Mouse (Mus musculus) adrenal gland, postnatal 25 days (tissue): ENCODE data around the gene Olfr33. TPM values are rescaled to one million over a fixed set of nuclear protein-coding genes. Genes with fewer than 3 reads are reported as not detected.

Experiments
- DNase-seq: peaks from one replicate; pipeline ENCODE4 v3.0.0; 2021; ENCODE audit warnings: mixed read lengths
- long read RNA-seq: library from polyadenylated mRNA; stranded (forward); transcript quantifications from one replicate; pipeline ENCODE4 v2.0.0, GENCODE M21; 2021
- total RNA-seq: library from RNA; stranded (reverse); gene quantifications from 2 replicates; pipeline ENCODE4 v1.2.3, GENCODE M21; 2021

Olfr33 gene
- total RNA-seq = not detected in 2 replicates
- long read RNA-seq = 0 reads

DNA sequence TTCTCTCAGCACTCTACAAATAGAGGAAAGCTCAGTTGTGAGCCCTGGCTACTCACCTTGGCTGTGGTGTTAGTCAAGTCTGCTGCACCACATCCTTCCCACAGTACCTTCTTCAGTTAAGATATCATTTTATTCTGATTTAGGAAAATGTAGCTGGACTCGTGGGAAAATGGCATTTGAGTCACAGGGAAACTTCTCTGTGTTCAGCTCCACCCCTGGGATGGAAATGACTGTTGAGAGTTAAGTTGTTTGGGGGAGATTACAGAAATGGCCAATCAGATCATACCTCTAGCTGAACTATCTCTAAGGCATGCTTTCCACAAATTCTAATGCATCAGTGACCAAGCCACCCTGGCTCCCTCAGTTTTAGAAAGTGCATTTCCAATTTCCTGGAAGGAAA, at the start of gene Olfr33:
Gene Olfr33, minus strand, starts transcription at position 101 of the 400 bp plus-strand sequence.
- DNase-seq = no peak

DNA sequence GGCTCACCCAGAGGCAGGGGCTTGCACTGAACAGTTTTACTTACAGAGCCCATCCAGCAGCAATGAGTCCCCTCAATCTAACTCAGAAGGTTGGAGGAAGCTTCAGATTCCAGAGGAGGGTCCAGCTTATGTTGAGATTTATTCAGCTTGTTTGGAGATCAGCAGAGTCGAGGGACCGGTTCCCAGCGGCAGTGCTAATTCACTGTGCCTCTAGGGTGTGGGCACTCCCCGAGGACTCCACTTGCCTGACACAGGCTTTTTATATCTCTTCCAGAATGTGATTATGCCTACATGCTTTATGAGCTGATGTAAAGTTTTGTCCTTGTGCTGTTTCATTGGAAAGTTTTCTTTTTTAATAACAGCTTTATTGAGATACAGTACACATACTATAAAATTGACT, 40.4 kb upstream of the Olfr33 start, which contains the start of the genes Olfr560 and Olfr78:
Gene Olfr560, minus strand, starts transcription at position 101 of the 400 bp plus-strand sequence.
Gene Olfr78, minus strand, starts transcription at position 206 of the 400 bp plus-strand sequence.
- DNase-seq = no peak

DNA sequence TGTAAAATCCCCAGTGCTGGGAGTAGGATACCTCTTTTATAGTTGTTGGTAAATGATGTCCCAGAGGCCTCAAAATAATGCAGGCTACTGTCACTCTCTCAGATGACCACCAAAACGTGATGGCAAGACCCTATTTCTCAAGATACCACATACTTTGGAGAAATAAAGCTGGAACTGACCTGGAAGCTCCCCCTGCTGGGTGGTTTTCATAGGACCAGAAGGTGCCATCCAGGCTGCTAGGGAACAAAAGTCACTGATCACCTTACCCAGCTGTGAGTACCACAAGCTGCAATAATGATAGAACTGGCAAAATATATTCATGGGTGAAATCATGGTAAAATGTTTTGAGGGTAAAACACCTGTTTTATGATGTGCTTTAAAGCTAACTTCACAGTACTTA, 33.2 kb upstream of the Olfr33 start:
- peak; percentile 6 for DNase-seq

DNA sequence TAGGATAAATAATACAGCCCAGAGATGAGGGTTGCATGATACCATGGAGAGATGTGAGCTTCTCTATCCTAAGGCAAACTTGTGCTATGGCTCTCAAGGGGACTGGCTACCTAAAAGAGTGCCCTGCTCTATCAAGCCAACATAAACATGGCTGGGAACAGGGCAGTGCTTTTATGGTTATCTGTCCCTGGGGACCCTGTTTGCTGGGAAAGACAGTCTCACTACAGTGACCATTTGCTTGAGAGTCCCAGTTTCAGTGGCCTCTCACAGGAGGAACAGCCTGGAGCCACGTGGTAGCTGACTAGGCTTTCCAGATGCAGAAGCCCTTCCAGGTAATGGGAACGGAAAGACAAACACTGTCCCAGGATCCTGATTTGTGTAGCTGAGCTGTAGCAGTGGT, 18.8 kb upstream of the Olfr33 start:
- no peak for DNase-seq

DNA sequence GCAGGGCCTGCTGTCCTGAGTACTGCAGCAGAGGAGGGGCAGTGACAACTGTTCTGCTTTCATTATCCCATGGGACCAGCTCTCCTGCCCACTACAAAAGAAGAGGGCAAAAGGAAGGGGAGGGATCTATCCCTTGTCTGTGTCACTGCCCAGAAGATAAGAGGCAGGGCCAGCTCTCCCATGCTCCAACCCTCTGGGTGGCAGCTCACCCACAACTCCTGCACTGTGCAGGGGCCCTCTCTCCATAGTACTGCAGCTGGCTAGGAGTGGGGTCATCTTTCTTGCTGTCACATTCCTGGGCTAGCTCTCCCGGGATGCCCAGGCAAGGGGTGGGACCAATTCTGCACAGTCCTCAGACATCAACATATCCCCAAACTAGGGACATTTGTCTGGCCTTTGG, 14.9 kb upstream of the Olfr33 start:
- no peak for DNase-seq

DNA sequence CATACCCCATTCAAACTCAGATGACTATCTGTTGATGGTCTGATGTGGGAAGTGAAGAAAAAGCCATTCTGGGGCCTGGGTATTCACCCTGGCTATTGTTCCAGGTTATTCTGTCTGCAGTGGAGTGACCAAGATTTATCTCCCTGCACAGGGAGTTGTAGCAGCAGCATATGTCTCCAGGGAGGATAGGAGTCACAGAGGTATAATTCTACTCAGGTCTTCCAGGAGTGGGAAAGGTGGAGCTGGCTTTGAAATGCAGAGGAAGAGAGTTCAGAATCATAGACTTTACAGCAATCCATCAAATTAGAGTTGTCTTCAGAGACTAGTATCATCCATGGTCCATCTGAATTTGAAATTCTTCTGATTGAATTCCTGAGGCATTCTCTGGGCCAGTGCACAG, 8.5 kb upstream of the Olfr33 start, which contains the start of gene Olfr559:
Gene Olfr559, minus strand, starts transcription at position 101 of the 400 bp plus-strand sequence.
- no peak for DNase-seq

DNA sequence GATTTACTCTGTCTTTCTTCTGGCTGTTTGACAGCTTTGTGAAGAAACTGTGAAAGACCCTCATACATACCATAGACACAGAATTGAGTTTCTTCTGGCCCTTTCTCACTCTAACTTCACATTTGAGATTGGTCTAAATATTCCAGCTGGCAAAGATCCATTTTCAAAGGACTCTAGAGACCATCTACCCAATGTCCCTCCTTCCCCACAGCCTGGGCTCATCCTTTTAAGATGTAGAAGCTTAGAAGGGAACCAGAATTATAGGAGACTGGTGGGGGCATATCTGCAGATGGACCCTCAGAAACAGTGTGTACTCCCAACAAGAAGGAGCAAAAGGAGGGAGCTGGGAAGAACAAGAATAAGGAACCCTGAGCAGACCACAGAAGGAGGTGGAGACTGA, 17.0 kb downstream of the Olfr33 start, which contains the start of gene Olfr558:
Gene Olfr558, plus strand, starts transcription at position 301 of the 400 bp plus-strand sequence.
- no peak for DNase-seq

DNA sequence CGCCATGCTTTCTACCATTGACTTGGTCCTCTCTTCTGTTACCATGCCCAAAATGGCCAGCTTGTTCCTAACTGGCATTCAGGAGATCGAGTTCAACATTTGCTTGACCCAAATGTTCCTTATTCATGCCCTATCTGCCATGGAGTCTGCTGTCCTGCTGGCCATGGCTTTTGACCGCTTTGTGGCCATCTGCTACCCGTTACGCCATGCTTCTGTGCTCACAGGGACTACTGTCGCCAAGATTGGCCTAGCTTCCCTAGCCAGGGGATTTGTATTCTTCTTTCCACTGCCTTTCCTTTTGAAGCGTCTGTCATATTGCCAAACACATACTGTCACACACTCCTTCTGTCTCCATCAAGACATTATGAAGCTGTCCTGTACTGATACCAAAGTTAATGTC, 20.4 kb downstream of the Olfr33 start:
- DNase-seq = no peak

DNA sequence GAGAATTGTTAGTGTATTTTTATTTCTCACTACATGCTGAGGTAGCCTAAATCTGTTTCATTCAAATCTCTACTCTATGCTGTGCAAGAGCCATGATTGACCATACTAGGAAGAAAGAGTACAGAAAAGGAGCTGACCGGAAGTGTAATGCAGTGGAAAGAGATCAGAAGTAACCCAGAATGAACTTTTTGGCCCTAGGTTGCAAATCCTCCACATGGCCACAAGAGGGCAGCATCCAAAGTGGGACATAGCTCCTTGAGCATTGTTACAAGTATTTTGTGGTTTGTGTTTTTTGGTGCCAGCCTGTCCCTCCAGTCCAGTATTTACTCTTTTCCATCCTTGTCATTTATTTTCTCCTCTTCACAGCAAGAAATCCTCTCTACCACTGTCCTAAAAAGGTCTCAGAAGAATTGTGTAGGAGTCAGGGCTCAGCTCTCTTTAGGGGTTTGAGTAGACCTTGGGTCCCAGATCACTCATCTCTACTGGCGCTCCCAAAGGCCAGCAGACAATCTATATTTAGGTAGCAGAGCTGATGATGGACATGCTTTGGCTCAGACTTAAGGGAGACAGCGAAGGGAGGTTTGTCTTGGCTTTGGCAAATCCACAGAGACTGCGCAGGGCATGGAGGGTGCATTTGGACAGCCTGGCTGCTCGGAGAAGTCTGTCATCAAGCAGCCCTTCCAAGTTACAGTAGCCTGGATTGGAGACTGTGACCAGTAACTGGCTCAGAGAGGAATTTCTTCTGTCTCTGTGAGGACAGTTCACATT, 23.3 kb downstream of the Olfr33 start, which contains the start of gene Olfr557:
Gene Olfr557, plus strand, starts transcription at position 553 of the 768 bp plus-strand sequence.
- peak; percentile 36 for DNase-seq

DNA sequence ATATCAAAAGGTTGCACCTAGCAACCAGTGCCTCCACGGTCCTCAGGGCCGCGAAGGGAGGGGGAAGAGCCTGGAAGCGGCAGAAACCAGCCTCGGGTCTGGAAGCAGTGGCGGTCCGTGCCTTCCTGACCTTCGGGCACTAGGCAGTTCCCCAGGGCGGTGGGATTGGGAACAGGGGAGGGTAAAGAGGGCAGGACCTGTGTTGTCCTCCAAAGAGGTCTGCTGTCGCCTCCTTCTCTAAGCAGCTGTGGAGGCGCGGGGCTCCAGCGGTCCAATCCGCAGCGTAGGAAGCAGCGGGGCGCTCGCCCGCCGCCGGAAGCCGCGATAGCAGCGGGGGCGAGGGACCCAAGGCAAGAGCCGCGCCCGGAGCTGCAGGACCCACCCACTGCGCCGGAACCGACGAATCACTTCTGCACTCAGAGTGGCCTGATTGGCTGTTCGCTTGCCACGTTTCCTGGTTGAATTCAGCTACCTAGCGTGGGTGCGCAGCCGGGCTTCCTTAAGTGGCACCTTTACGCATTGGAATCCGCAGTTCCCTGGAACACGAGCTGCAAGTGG, 31.8 kb downstream of the Olfr33 start, which contains the start of gene Trim68:
Gene Trim68, minus strand, starts transcription at position 384 of the 558 bp plus-strand sequence.
- peak; percentile 91 for DNase-seq

DNA sequence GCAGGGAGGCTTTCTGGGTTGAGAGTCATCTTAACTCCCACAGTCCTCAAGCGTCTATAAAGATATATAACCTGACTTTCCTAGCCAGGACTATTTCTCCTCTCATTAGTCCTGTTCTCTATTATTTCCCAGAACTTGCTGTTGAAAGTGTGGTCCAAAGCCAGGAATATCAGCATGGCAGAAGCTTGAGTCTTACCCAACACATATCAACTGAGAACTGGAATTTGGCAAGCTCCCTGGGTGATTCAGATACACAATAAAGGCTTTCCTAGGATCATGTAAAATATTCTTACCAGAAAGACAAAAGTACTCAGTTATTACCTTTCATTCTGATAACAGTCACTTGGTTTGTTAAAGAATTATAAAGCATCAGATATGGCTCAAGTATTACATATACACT, 37.0 kb downstream of the Olfr33 start:
- DNase-seq = no peak

DNA sequence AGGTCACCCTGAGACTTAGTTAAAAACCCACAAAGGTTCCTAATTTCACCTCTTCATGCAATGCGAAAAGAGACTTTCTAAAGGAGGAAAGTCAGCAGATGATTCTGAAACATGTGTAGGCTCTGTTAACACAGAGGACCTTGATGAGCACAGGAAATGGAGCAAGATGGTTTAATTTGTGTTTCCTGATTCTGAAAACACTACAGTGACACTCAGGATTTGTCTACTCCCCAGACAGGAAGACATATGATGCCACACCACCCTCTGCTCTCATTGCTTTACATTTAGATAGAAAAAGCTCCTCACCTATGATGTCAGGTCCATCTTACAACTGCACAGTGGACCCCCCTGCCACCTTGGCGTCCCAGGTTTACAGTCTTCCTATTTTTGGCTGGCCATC, 42.6 kb downstream of the Olfr33 start:
- DNase-seq = no peak

DNA sequence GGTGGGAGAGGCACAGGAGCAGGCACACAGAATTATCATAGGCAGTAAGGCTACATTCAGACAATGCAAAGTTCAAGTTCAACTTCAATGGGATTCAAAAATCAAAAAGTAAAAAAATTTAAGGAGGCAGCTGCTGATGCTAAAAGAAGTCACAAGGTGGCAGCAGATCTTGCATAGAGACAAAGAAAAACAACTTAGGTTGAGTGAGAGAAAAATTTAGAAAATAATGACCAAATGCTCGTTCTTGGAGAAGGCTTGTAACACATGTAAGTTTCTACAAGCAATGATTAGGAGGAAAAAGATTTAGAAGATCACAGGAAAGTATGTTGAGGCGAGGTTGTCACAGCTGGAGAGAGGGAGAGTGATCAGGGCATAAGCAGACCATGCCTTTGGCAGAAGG, 53.5 kb downstream of the Olfr33 start:
- no peak for DNase-seq

DNA sequence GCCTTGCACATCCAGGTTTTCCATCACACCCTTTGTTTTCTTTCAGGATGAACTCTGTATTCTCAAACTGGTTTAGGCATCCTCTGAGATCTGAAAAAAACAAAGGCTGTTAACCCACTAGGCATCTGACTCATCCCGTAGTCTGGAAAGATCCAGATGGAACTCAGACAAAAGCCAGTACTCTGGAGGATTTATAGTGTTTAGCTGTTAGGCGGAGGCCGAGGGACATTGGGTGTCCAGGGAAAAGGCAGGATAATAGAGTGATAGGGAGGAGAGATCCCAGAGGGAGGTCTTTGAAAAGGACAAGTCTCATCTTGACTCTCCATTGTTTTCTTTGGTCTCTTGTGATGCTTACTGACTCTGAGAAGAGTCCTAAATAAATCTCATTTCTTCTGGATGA, 54.3 kb downstream of the Olfr33 start, which contains the start of gene Olfr556:
Gene Olfr556, plus strand, starts transcription at position 301 of the 400 bp plus-strand sequence.
- DNase-seq = no peak

Other genes with a start within 250 kb of the Olfr33 start
- not detected in 2 replicates for gene Olfr543, start 237.4 kb downstream of the Olfr33 start, total RNA-seq
- gene Olfr544, start 230.8 kb downstream of the Olfr33 start, total RNA-seq = not detected in 2 replicates
- not detected in 2 replicates for gene Olfr545, start 219.5 kb downstream of the Olfr33 start, total RNA-seq
- gene Olfr547, start 184.3 kb downstream of the Olfr33 start, total RNA-seq = not detected in 2 replicates
- gene Olfr548-ps1, start 178.2 kb downstream of the Olfr33 start, total RNA-seq = not detected in 2 replicates
- gene Olfr549, start 169.2 kb downstream of the Olfr33 start, total RNA-seq = not detected in 2 replicates
- 11.6 and 17.7 TPM in 2 replicates for gene Trim21, start 153.6 kb downstream of the Olfr33 start, total RNA-seq
- gene Olfr550, start 147.6 kb downstream of the Olfr33 start, total RNA-seq = not detected in 2 replicates
- not detected in 2 replicates for gene Olfr551, start 127.2 kb downstream of the Olfr33 start, total RNA-seq
- 0.19 TPM in 1 of 2 replicates, not detected in the other for gene Olfr552, start 121.3 kb downstream of the Olfr33 start, total RNA-seq
- gene Olfr553, start 100.9 kb downstream of the Olfr33 start, total RNA-seq = not detected in 2 replicates
- gene Olfr554, start 80.6 kb downstream of the Olfr33 start, total RNA-seq = not detected in 2 replicates
- not detected in 2 replicates for gene Olfr555, start 60.2 kb downstream of the Olfr33 start, total RNA-seq
- gene Olfr556, start 54.2 kb downstream of the Olfr33 start, total RNA-seq = not detected in 2 replicates
- 13.9 and 17.4 TPM in 2 replicates for gene Trim68, start 31.7 kb downstream of the Olfr33 start, total RNA-seq
- gene Olfr557, start 23.2 kb downstream of the Olfr33 start, total RNA-seq = not detected in 2 replicates
- gene Olfr558, start 16.9 kb downstream of the Olfr33 start, total RNA-seq = 0.36 and 0.38 TPM in 2 replicates
- gene Olfr559, start 8.4 kb upstream of the Olfr33 start, total RNA-seq = not detected in 2 replicates
- gene Olfr560, start 40.3 kb upstream of the Olfr33 start, total RNA-seq = not detected in 2 replicates
- gene Olfr78, start 40.4 kb upstream of the Olfr33 start, total RNA-seq = 0.24 and 0.43 TPM in 2 replicates
- not detected in 2 replicates for gene Olfr561, start 52.2 kb upstream of the Olfr33 start, total RNA-seq
- not detected in 2 replicates for gene Olfr564, start 84.4 kb upstream of the Olfr33 start, total RNA-seq
- not detected in 2 replicates for gene Olfr566, start 139.7 kb upstream of the Olfr33 start, total RNA-seq
- not detected in 2 replicates for gene Olfr568, start 158.1 kb upstream of the Olfr33 start, total RNA-seq
- gene Olfr569, start 171.8 kb upstream of the Olfr33 start, total RNA-seq = not detected in 2 replicates
- not detected in 2 replicates for gene Olfr570, start 175.5 kb upstream of the Olfr33 start, total RNA-seq
- not detected in 2 replicates for gene Olfr571, start 198.5 kb upstream of the Olfr33 start, total RNA-seq
- not detected in 2 replicates for gene Olfr572, start 205.3 kb upstream of the Olfr33 start, total RNA-seq
- gene Olfr573-ps1, start 223.5 kb upstream of the Olfr33 start, total RNA-seq = not detected in 2 replicates
- not detected in 2 replicates for gene Olfr574, start 229.4 kb upstream of the Olfr33 start, total RNA-seq
- gene Olfr575, start 239.7 kb upstream of the Olfr33 start, total RNA-seq = not detected in 2 replicates
- not detected in 2 replicates for gene Olfr576, start 243.6 kb upstream of the Olfr33 start, total RNA-seq